Mouse (Mus musculus) small intestine, adult 2 months (tissue): ENCODE results near the gene Mcam.

Experiments used
- CTCF ChIP-seq: fragments of 200-500 bp; IDR thresholded peaks from 2 replicates; pipeline ENCODE4 v1.5.1; 2012; ENCODE audit warnings: low read depth, mild to moderate bottlenecking, control low read depth, inconsistent platforms, low read length, moderate library complexity, mixed read lengths; ENCODE audit not compliant: insufficient replicate concordance, insufficient read length; ENCODE audit errors: extremely low read depth
- POLR2A ChIP-seq: fragments of 200-500 bp; IDR thresholded peaks from 2 replicates; pipeline ENCODE4 v1.6.1; 2012; ENCODE audit warnings: low read depth, mild to moderate bottlenecking, control low read depth, inconsistent platforms, low read length, moderate library complexity

DNA sequence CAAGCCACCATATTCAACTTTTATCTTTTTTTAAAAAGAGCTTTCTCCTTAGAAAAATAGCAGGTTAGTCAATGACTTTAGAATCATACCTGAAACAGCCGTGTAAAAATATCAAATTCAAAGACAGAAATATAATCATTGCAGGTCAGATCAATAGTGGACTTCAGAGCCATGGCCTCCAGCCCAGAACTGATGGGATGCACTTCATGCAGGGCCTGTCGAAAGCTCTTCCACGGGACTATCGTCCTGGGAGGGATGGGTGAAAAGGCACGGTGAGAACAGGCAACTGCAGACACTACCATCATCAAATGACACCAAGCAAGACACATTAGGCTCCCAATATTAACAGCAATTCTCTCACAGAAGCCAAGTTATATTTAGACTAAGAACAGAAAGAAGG is 34.7 kb downstream of the Mcam start:
- no peak for TF ChIP-seq CTCF
- TF ChIP-seq POLR2A, result no peak
